Mouse (Mus musculus): ENCODE data around the gene Scap.

The Scap gene

GRCm38 (mm10) chr9:110333135-110333895 is at the start of gene Scap:
TSS of gene Scap (plus strand) at chr9:110333288.
- peak; percentile 93 for DNase-seq (ENCODE audit: low read depth, low spot score)

DNA sequence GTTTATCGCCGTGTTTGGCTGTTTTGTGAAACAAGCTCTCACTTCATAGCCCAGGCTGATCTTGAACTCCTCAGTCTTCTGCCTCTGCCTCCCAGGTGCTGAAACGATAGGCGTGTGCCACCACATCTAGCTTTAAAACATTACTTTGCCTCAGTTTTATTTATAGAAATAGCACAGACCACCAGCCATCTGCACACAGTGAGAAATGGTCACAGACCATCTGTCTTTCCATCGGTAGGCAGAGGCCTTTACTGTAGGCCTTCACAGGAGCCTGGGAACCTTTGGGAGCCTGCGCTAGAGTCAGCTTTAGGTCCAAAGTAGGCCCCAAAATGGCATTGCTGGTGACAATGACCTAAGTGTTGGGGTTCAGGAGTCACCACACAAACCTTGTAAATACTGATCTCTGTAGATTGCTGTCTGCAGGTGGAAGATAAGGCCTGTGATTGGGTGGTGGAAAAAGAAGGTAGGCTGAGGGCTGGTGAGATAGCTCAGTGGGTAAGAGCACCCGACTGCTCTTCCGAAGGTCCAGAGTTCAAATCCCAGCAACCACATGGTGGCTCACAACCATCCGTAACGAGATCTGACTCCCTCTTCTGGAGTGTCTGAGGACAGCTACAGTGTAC is 48.9 kb upstream of the Scap start:
- no peak for DNase-seq (ENCODE audit: low read depth, low spot score)

GRCm38 (mm10) chr9:110287321-110287924 is 45.7 kb upstream of the Scap start:
- DNase-seq (ENCODE audit: low read depth, low spot score): no peak

GRCm38 (mm10) chr9:110293254-110293718 is 39.8 kb upstream of the Scap start:
- no peak for DNase-seq (ENCODE audit: low read depth, low spot score)

- DNase-seq (ENCODE audit: low read depth, low spot score): no peak
Measured at GRCm38 (mm10) chr9:110293873-110294415, 39.1 kb upstream of the Scap start.

DNA sequence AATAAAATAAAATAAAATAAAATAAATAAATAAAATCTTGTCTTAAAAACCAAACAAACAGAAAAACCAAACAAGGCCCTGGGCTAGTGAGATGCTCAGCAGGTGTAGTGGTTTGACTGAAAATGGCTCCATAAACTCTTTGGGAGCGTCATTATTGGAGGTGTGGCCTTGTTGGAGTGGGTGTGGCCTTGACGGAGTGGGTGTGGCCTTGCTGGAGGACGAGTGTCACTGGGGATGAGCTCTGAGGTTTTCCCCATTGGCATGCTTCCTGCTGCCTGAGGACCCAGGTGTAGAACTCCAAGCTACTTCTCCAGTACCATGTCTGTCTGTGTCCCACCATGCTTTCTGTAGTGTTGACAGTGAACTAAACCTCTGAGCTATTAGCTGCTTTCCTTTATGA is 38.3 kb upstream of the Scap start:
- no peak for DNase-seq (ENCODE audit: low read depth, low spot score)

DNA sequence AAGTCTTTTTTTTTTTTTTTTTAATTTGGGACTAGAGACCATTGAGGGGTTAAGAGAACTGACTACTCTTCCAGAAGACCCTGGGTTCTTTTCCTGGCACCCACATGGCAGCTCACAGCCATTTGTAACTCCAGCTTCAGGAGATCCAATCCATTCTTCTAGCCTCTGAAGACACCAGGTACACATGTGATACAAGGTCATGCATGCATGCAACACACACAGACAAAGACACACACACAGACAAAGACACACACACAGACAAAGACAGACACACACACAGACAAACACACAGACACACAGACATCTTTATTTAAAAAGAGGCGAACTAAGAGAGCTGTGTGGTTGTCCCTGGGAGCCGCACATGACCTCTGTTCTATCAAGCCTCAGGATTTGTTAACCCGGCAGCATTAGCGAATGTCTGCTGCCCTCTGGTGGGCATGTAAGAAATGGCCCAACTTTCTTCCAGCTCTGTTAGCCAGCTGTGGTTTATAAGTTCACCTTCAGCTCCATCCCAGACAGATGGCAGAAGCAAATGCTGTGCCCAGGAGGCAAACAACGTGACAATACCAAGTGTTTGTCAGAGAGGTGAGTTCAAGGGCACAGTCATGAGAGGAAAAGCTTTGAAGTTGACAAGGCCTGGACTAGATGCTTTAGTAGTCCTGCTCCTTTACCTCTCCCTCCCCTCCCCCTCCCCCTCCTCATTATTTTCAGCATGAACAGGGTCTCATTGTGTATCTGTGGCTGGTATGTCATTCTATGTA is 36.0 kb upstream of the Scap start:
- peak; percentile 81 for DNase-seq (ENCODE audit: low read depth, low spot score)

GRCm38 (mm10) chr9:110304516-110304915 is 28.6 kb upstream of the Scap start:
- peak; percentile 51 for DNase-seq (ENCODE audit: low read depth, low spot score)

DNA sequence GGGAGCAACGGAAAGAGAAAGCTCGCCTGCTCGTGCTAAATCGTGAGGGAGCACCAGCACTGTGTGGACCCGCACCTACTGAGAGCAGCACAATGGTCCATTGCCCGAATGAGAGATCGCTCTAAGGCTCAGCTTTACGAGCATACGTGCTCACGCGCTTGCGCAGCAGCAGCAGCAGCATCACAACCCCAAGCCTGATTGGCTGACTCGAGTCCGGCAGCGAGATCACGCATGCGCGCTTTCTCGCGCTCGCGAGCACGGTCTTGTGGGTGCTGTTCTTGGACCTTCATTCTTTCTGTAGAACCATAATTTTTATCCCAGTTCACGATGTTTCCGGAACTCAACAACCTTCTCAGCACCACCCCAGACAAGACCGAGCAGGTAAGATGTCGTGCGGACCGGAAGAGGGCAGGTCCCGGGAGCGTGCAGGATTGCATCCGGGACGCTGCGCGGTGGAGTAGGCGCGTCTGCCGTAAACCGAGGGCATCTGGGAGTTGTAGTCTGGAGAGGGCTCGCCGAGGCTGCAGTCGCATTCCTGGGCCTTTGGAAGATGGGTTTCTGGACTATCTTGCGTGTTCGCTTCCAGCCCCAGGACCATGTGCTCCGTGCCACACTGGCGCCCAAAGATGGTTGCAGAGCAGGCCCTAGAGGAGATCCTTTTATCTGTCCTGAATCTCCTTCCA is 28.0 kb upstream of the Scap start, which contains the start of gene Elp6:
Gene Elp6 (plus strand): TSS at position 205 of the 683 bp plus-strand sequence.
- DNase-seq (ENCODE audit: low read depth, low spot score): peak; percentile 91

DNA sequence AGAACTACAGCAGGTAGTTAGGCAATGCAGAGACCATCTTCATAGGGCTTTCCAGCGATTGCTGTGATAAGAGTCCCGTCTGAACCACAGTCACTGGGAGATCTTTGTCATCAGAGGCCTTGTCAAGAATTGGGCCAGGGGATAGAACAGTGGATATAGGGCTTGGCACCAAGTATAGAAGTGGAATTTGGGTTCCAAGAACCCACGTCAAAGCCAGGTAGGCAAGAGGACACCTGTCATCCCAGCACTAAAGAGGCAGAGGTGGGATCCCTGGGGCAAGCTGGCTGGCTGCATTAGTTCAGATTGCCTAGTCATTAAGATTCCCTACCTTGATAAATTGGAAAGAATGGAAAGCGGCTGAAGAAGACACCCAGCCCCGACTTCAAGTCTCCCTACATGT is 26.7 kb upstream of the Scap start:
- DNase-seq (ENCODE audit: low read depth, low spot score): no peak

DNA sequence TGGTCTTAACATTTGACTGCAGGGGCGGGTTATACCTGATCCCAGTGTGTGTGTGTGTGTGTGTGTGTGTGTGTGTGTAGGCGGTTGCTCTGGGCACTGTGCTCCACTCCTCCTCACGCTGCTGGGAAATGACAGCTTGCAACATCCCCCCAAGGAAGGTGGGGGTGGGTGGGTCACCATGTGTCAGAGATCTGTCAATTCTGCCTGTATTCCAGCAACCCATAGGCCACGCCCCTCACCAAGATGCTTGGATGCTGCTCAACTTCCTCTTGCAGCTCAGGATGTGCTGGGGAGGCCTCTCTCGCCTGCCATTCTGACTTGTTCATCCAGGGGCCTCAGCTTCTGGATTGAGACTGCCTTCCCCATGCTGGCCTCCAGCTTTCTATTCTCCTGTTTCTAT is 18.4 kb upstream of the Scap start:
- DNase-seq (ENCODE audit: low read depth, low spot score): no peak

GRCm38 (mm10) chr9:110315410-110315809 is 17.7 kb upstream of the Scap start:
- DNase-seq (ENCODE audit: low read depth, low spot score): no peak

- no peak for DNase-seq (ENCODE audit: low read depth, low spot score)
Measured at GRCm38 (mm10) chr9:110315904-110316303, 17.2 kb upstream of the Scap start.

- no peak for DNase-seq (ENCODE audit: low read depth, low spot score)
Measured at GRCm38 (mm10) chr9:110316503-110316902, 16.6 kb upstream of the Scap start.

DNA sequence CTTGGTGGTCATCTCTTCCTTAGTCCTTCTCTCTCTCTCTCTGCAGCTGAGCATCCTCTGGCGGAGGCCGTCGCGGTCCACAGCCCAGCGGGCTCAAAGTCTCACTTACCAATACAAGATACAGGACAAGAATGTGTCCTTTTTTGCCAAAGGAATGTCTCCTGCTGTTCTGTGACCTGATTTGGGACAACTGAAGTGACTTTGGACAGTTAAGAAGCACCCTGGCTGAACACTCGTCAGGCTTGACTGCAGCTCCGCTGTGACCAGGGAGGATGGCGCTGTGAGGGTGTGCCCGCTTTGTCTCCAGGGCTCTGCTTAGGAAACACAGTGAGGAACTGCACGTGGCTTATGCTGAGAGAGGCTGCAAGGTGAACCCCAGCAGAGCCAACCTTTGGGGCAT is 12.3 kb upstream of the Scap start:
- DNase-seq (ENCODE audit: low read depth, low spot score): no peak

GRCm38 (mm10) chr9:110322972-110323371 is 10.1 kb upstream of the Scap start:
- no peak for DNase-seq (ENCODE audit: low read depth, low spot score)

DNA sequence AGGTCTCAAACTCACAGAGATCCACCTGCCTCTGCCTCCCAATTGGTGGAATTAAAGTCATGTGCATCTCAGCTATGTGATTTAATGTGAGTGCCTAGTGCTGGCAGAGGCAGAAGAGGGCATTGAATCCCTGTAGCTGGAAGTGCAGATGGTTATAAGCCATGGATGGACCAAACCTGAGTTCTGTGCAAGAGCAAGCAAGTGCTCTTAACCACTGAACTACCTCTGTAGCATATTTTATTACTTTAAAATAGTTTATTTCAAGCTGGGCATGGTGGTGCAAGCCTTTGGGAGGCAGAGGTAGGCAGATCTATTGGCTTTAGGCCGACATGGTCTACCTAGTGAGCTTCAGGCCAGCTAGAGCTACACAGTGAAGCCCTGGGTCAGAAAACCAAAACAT is 8.9 kb upstream of the Scap start:
- DNase-seq (ENCODE audit: low read depth, low spot score): no peak

- DNase-seq (ENCODE audit: low read depth, low spot score): no peak
Measured at GRCm38 (mm10) chr9:110328178-110328577, 4.9 kb upstream of the Scap start.

DNA sequence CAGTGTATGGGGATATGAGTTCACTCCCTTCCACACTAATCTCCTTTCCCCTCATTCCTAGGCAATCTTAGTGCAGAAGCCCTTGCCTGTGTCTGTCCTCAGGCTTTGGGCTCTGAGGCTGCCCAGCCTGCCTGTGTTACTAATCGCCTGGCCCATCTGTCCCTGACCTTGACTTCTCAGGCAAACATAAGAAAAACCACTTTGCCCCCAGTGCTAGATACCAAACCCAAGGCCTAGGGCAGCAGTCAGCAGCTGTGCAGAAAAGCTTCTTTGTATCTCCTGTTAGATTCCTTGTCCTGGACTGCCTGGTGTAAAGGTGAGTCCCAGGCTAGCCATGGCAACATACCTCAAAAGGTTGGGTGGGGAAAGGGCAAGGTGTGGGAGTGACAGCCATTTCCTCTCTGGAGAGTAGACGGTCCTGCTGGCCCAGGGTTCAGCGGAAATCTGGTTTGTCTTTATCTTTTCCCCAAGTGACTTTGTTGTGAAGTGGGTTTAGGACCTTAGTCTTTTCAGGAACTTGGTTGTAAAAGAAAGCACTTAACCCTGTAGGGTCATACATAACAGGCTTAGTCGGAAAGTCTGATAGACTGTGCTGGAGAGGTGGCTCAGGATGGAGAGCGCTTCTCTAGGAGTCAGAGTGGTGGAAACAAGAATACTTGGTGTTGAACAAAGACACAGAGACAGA is 4.0 kb upstream of the Scap start:
- DNase-seq (ENCODE audit: low read depth, low spot score): no peak

- no peak for DNase-seq (ENCODE audit: low read depth, low spot score)
Measured at GRCm38 (mm10) chr9:110329655-110330054, 3.4 kb upstream of the Scap start.

- no peak for DNase-seq (ENCODE audit: low read depth, low spot score)
Measured at GRCm38 (mm10) chr9:110330341-110330740, 2.7 kb upstream of the Scap start.

Measured in embryo, embryonic 11.5 days (tissue).